Mouse (Mus musculus): ENCODE results near the gene Wfdc2. TPM values are rescaled to one million over a fixed set of nuclear protein-coding genes. Genes with fewer than 3 reads are reported as not detected.
"Not testable (repeated sequence)": the region's sequence is repeated elsewhere in the genome, so short reads cannot be mapped to it uniquely, and the experiment has no call there.

Gene Wfdc2
- total RNA-seq, 2 experiments from 2014 or later, result not detected

DNA sequence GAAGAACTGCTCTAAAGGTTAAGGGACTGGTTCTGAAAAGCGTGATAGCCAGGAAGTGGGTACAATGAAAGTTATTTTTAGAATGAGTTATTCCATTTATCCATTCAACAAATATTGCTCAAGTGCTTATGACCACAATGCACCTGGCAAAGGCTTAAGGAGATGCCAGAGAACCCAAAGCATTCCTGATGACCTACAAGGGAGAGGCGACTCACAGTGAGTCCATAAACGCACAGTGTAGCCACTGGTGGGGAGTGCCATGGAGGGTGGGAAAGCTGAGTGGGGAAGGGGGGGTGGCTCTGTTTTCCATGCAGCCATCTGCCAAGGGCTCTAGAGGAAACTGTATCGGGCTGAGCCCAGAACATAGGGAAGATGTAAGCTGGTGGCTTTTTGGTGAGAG, 12.9 kb upstream of the Wfdc2 start:
- no peak for DNase-seq

GRCm38 (mm10) chr2:164549963-164550894, 12.0 kb upstream of the Wfdc2 start:
- DNase-seq, result no peak

DNA sequence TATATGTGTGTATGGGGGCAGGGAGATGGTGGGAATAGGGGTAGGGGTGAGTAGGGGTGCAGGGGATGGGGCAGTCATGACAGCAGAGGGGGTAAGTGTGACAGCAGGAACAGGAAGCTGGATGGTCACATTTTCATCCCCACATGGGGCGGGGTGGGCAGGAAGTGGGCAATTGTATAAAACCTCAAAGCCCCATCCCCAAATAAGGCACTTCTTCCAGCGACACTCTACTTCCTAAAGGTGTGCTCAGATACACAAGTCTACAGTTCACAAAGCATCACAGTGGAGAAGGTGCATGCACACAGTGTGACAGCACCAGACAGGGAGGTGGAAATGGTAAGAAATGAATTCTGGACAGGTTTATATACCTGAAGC, 11.3 kb upstream of the Wfdc2 start:
- DNase-seq, result no peak

GRCm38 (mm10) chr2:164551502-164551901, 10.7 kb upstream of the Wfdc2 start:
- DNase-seq, result no peak

- DNase-seq, result no peak
Measured at GRCm38 (mm10) chr2:164558426-164558825, 3.8 kb upstream of the Wfdc2 start.

GRCm38 (mm10) chr2:164558991-164559645, 3.1 kb upstream of the Wfdc2 start:
- DNase-seq, result no peak

- DNase-seq, result peak; percentile 59 to 60
Measured at GRCm38 (mm10) chr2:164560106-164560505, 2.1 kb upstream of the Wfdc2 start.

DNA sequence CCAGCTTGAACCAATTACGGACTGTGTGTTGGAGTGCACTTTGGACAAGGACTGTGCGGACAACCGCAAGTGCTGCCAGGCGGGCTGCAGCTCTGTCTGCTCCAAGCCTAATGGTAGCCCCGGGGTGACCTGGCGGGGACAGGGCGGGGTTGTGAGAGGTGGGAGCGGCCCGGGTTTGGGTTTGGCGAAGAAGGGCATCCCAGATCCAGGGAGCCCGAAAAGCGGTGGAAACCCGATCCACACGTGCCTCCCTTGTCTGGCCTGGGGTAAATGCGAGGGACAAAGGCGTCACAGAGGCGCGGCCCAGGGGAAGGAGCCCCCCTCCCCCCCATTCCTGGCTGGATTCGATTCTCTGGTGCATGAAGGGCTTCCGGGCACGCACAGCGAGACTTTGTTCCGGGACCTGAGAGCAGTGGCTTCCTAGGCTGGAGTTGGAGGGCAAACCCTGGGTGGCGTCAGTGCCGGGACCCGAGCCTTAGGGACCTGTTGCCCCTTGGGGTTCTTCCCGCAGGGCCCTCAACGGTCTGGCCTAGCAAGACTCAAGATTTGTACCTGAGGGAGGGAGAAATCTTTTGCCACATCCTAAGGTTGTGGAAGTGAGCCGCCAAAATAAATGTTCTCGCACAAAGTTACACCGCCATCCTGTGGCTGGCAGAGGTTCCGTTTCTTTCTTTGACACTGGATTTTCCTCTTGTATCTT, 1.3 kb downstream of the Wfdc2 start:
- peak; percentile 30 to 42 for DNase-seq

DNA sequence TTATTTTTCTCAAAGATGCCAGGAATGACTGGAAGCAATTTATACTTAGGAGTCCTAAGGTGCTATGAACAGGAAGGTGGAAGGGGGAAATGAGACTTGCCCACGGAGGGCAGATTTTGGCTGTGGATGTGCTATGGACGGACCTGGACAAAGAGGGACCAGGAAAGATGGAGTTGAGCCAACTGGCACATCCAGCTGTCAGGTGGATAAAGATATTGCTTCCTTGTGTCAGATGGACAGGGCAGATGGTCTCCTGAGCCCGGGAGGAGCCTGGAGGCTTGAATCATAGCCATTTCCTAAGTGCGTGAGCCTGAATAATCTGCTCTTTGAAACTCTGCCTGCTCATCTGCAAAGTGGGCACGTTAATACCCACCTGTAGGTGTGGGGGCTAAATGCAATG, 2.1 kb downstream of the Wfdc2 start:
- DNase-seq, result no peak

GRCm38 (mm10) chr2:164566997-164567396, 4.8 kb downstream of the Wfdc2 start:
- DNase-seq, result no peak

DNA sequence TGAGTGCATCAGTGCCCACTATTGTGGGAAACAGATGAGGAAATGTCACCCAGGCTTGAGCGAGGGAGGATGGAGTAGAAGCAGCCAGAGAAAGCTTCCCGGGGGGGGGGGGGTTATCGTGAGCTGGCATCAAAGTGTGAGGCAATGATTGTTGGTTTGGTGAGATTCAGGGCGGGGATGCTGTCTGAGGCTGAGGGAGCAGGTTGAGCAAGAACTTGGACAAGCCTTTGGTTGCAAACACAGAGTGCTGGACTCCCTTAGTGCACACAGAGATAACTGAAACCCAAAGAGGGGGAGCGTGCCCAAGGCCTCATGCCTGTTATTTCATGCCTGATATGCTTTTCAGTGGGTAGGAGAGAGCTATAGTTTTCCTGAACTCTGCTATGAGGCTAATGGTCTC, 5.2 kb downstream of the Wfdc2 start:
- DNase-seq, result no peak

DNA sequence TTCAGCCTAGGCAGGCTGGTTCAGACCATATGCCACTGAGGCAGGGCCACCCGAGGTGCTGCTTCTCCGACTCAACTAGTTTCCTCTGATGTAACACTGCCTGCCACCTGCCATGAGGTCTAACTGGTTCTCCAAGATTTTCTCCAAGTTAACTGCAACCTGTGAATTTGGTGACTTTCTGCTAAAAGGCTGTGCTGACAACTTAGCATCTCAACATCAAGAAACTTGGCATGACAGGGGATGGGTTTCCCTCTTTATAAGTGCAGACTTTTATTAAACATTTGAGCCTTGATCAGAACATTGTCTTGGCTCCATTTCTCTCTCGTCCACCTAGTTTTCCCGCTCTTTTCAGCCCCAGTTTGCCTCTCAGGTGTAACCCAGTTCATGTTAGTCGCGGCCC, 11.1 kb downstream of the Wfdc2 start, which contains the start of gene Spint3:
Gene Spint3 (minus strand): TSS at position 101 of the 400 bp plus-strand sequence.
- not testable (repeated sequence) for DNase-seq

DNA sequence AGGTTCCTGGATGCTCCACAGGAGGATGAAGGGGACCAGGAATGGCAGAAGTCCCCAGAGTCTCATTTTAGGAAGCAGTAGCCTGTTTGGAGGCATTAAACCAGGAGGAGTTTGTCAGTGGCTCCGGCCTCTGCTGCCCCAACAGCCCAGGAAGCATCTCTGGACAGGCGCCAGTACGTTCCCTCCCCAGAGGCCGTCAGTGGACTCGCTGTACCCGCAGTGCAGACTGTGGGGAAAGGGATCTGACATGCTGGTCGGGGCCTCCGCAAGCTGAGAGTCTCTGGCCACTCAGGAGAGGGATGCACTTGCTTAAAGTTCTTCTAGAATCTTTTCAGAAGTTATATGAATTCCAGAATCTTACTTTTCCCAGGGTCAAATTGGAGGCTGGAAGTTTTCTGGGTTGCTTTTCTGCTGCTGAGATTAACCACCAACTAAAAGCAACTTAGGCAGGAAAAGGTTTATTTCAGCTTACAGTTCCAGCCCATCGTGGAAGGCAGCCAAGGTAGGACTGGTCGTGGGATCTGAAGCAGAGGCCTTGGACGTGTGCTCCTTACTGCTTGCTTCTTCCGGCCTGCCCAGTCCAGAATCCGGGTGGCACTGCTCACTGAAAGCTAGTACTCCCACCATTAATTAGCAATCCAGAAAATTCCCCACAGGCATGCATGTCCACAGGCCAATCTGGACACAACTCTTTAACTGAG, 23.0 kb downstream of the Wfdc2 start, which contains the start of gene Wfdc6a:
Gene Wfdc6a (minus strand): TSS at position 423 of the 701 bp plus-strand sequence.
- peak; percentile 35 to 66 for DNase-seq

DNA sequence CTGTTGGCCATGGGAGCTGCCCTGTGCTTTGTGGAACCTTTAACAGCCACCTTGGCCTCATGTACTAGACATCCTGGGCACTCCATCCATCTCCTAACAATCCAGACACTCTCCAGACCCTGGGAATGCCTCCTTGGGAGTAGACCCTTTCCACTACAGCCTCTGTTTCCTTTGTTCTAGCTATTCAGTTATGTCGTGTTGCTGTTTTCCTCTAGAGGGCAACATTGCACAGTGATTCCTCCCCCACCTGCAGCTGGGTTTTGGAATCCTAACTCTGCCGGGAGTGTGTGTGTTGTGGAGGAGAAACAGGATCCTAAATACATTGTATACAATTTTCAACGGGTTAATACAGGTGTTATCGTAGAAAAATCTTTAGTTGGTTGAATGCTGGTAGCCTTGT, 29.8 kb downstream of the Wfdc2 start:
- DNase-seq, result peak; percentile 31 to 47

DNA sequence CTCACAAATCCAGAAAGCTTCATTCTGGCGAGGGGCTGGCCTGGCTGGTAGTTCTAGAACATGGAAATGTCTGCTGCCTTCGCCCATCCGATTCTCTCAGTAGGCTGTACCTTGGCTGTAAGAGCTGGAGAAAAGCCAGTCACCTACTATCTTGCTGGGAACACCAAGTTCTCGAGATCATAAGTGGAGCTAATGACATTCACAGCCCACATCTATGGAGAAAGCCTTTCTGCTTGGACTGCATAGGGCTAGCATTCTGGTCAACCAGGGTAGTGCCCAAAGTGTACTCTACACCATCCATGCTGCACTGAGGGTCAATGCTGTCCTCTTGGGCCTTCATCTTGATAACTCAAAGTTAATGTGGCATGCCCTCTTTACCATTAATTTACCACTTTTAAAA, 31.3 kb downstream of the Wfdc2 start, which contains the start of gene Eppin:
Gene Eppin (minus strand): TSS at position 101 of the 400 bp plus-strand sequence.
- DNase-seq, result no peak

- DNase-seq, result no peak
Measured at GRCm38 (mm10) chr2:164600179-164600578, 38.0 kb downstream of the Wfdc2 start.

- no peak for DNase-seq
Measured at GRCm38 (mm10) chr2:164603482-164603881, 41.3 kb downstream of the Wfdc2 start.

DNA sequence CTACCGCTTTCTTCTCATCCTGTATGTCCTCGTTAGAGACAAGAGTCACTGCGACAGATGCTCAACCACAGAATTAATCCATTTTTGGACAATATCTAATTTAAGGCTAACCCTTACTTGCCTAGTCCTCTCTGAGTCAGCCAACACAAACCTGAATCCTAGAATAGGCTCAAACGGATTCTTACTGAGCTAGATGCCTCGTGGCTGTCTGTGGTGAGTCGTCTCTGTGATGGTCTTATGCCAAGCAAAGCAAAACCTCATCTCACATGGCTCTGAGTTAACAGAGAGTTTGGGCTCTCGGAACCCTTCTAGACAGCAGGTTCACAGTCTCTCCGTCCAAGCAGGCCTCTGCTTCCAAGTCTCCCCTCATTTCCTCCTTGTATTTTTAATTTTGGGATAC, 42.2 kb downstream of the Wfdc2 start:
- no peak for DNase-seq

- DNase-seq, result peak; percentile 62 to 67
Measured at GRCm38 (mm10) chr2:164608781-164609180, 46.6 kb downstream of the Wfdc2 start.

DNA sequence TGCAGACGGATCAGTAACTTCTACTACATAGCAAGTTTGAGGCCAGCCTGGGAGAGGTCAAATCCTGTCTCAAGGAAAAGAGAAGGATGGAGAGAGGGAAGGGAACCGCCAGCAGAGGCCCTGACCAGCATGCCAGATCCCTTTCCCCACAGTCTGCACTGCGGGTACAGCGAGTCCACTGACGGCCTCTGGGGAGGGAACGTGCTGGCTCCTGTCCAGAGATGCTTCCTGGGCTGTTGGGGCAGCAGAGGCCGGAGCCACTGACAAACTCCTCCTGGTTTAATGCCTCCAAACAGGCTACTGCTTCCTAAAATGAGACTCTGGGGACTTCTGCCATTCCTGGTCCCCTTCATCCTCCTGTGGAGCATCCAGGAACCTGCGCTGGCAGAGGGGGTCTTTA, 51.3 kb downstream of the Wfdc2 start, which contains the start of the genes Wfdc6b and Wfdc8:
Gene Wfdc6b (plus strand): TSS at position 52 of the 400 bp plus-strand sequence.
Gene Wfdc8 (minus strand): TSS at position 156 of the 400 bp plus-strand sequence.
- DNase-seq, result peak; percentile 52 to 78

GRCm38 (mm10) chr2:164615386-164615785, 53.2 kb downstream of the Wfdc2 start:
- no peak for DNase-seq
